Mouse (Mus musculus) forebrain, postnatal 0 days (tissue): Measurements from ENCODE around the gene Macrod1. TPM values are rescaled to one million over a fixed set of nuclear protein-coding genes. Genes with fewer than 3 reads are reported as not detected.

Experiments used
- ATAC-seq: fragments of 200-750 bp; cut with Nextera tagmentation; 2 replicates; pipeline ENCODE4 v1.8.0; 2017; ENCODE audit warnings: mild to moderate bottlenecking, moderate library complexity
- DNase-seq: peaks from one replicate; pipeline ENCODE4 v3.0.0-alpha.2; 2015
- H3K27ac ChIP-seq: fragments of 300-500 bp; sonication (generic); 2 replicates; pipeline ENCODE4 v1.5.1; 2014; ENCODE audit warnings: low read depth, mild to moderate bottlenecking, antibody characterized with exemption, low read length, moderate library complexity, mixed read lengths
- H3K27me3 ChIP-seq: fragments of 300-500 bp; sonication (generic); 2 replicates; pipeline ENCODE4 v1.6.1; 2014; ENCODE audit warnings: mild to moderate bottlenecking, low read length, mixed read lengths; ENCODE audit not compliant: insufficient read depth
- H3K36me3 ChIP-seq: fragments of 300-500 bp; sonication (generic); 2 replicates; pipeline ENCODE4 v1.6.1; 2014; ENCODE audit warnings: mild to moderate bottlenecking, moderate library complexity; ENCODE audit not compliant: insufficient read depth
- H3K4me1 ChIP-seq: fragments of 300-500 bp; sonication (generic); 2 replicates; pipeline ENCODE4 v1.6.1; 2014; ENCODE audit warnings: antibody characterized with exemption; ENCODE audit not compliant: insufficient read depth
- H3K4me2 ChIP-seq: fragments of 300-500 bp; sonication (generic); 2 replicates; pipeline ENCODE4 v1.6.1; 2014; ENCODE audit warnings: low read depth, mild to moderate bottlenecking, moderate library complexity
- H3K4me3 ChIP-seq: fragments of 300-500 bp; sonication (generic); 2 replicates; pipeline ENCODE4 v1.5.1; 2014; ENCODE audit warnings: low read depth, low read length, mixed read lengths
- H3K9ac ChIP-seq: fragments of 300-500 bp; sonication (generic); 2 replicates; pipeline ENCODE4 v1.6.1; 2014; ENCODE audit warnings: mild to moderate bottlenecking
- H3K9me3 ChIP-seq: fragments of 300-500 bp; sonication (generic); 2 replicates; pipeline ENCODE4 v1.6.1; 2016; ENCODE audit warnings: low read length
- CTCF ChIP-seq: sonication (generic); IDR thresholded peaks from 2 replicates; pipeline ENCODE4 v1.5.1; 2016; ENCODE audit warnings: antibody characterized with exemption, control low read depth, low read depth
- WGBS: fragments of 180-500 bp; shearing (Covaris S2); extraction: QIAGEN DNeasy Blood & Tissue Kit; methylation state at CpG from one replicate; pipeline ENCODE4 v1.1.7; 2014; 5-methylcytosine and 5-hydroxymethylcytosine counted together
- polyA plus RNA-seq: library from polyadenylated mRNA; unstranded; fragments of >200 nt; fragmentation: Nextera tagmentation; extraction: Ambion mirVana; gene quantifications from 2 replicates; pipeline ENCODE4 v1.2.1, GENCODE M21; 2015
- total RNA-seq: library from RNA; depleted of rRNA; stranded (reverse); fragments of >200 nt; gene quantifications from 2 replicates; pipeline ENCODE4 v1.2.3, GENCODE M21; 2014

The Macrod1 gene
- total and polyA plus RNA-seq, 2 experiments from 2014 or later = 8.0 to 8.1 TPM

- Histone ChIP-seq H3K9ac (no peak overlapping the region), H3K27ac (no peak overlapping the region)
- WGBS = 91% methylated on average over 11 of the region's 11 CpGs
Measured at GRCm38 (mm10) chr19:7018546-7018945, 38.1 kb upstream of the Macrod1 start.

GRCm38 (mm10) chr19:7019191-7019590 is 37.4 kb upstream of the Macrod1 start, which contains the start of gene Fermt3:
TSS of gene Fermt3 (minus strand) at chr19:7019469.
- Histone ChIP-seq H3K9me3 (no peaks in the 10 kb centered on the region), H3K9ac (no peak within 1 kb of the TSS), H3K27ac (no peak within 1 kb of the TSS), H3K36me3 (peaks cover 53% of the 10 kb centered on the region), H3K27me3 (no peaks in the 10 kb centered on the region), H3K4me2 (no peak within 1 kb of the TSS), H3K4me1 (no peaks in the 10 kb centered on the region), H3K4me3 (no peak within 1 kb of the TSS)
- WGBS = 86% methylated on average over 5 of the region's 5 CpGs
- no peak for ATAC-seq
- no peak for DNase-seq
- TF ChIP-seq CTCF = no peak

More at GRCm38 (mm10) chr19:7018546-7018945, 38.1 kb upstream of the Macrod1 start:
- no peak overlapping the region for H3K4me3 ChIP-seq
- no peaks in the 10 kb centered on the region for H3K9me3 ChIP-seq
- H3K36me3 ChIP-seq = peaks cover 49% of the 10 kb centered on the region
- no peak for DNase-seq
- no peaks in the 10 kb centered on the region for H3K27me3 ChIP-seq
- no peaks in the 10 kb centered on the region for H3K4me1 ChIP-seq
- no peak overlapping the region for H3K4me2 ChIP-seq
- TF ChIP-seq CTCF = no peak
- ATAC-seq = no peak

- Histone ChIP-seq H3K4me2 (no peak overlapping the region), H3K36me3 (peaks cover 64% of the 10 kb centered on the region), H3K9ac (no peak overlapping the region), H3K4me1 (no peaks in the 10 kb centered on the region), H3K27ac (no peak overlapping the region), H3K9me3 (no peaks in the 10 kb centered on the region), H3K4me3 (no peak overlapping the region), H3K27me3 (no peaks in the 10 kb centered on the region)
- TF ChIP-seq CTCF = peak; percentile 77
- peak; percentile 54 for ATAC-seq
- 47% methylated on average over 3 of the region's 3 CpGs for WGBS
- peak; percentile 56 for DNase-seq
Measured at GRCm38 (mm10) chr19:7020224-7020641, 36.4 kb upstream of the Macrod1 start.

GRCm38 (mm10) chr19:7029531-7029930 is 27.1 kb upstream of the Macrod1 start:
- no peak overlapping the region for H3K4me3 ChIP-seq
- DNase-seq = no peak
- WGBS = 95% methylated on average over 5 of the region's 5 CpGs
- no peak for TF ChIP-seq CTCF
- H3K4me1 ChIP-seq = no peaks in the 10 kb centered on the region
- no peaks in the 10 kb centered on the region for H3K9me3 ChIP-seq
- H3K4me2 ChIP-seq = no peak overlapping the region
- no peak overlapping the region for H3K9ac ChIP-seq
- ATAC-seq = no peak
- H3K27ac ChIP-seq = no peak overlapping the region
- H3K27me3 ChIP-seq = no peaks in the 10 kb centered on the region
- H3K36me3 ChIP-seq = peaks cover 85% of the 10 kb centered on the region

GRCm38 (mm10) chr19:7034006-7034405 is 22.6 kb upstream of the Macrod1 start:
- ATAC-seq (no peak), DNase-seq (no peak)
- Histone ChIP-seq H3K4me3 (no peak overlapping the region), H3K4me2 (no peak overlapping the region), H3K27me3 (no peaks in the 10 kb centered on the region), H3K27ac (no peak overlapping the region), H3K9me3 (no peaks in the 10 kb centered on the region), H3K4me1 (peaks cover 7% of the 10 kb centered on the region; the same call in 1 of the 2 replicates), H3K9ac (no peak overlapping the region), H3K36me3 (peaks cover 51% of the 10 kb centered on the region)
- WGBS = 89% methylated on average over 5 of the region's 5 CpGs
- no peak for TF ChIP-seq CTCF

- Histone ChIP-seq H3K9ac (peak overlapping the region; percentile 86), H3K4me2 (peak overlapping the region; percentile 70), H3K9me3 (no peaks in the 10 kb centered on the region), H3K4me1 (peaks cover 8% of the 10 kb centered on the region; the same call in 1 of the 2 replicates), H3K27me3 (no peaks in the 10 kb centered on the region), H3K36me3 (peaks cover 4% of the 10 kb centered on the region), H3K4me3 (peak overlapping the region; percentile 88), H3K27ac (peak overlapping the region; percentile 94)
- TF ChIP-seq CTCF = no peak
- ATAC-seq = peak; percentile 2
- under 1% methylated on average over 34 of the region's 35 CpGs for WGBS
- DNase-seq = peak; percentile 65
Measured at GRCm38 (mm10) chr19:7039088-7039720, 17.4 kb upstream of the Macrod1 start.

GRCm38 (mm10) chr19:7039841-7040636 is 16.6 kb upstream of the Macrod1 start, which contains the start of gene Stip1:
TSS of gene Stip1 (minus strand) at chr19:7039967.
- DNase-seq = peak; percentile 99
- H3K4me2 ChIP-seq = peak within 1 kb of the TSS; percentile 70
- peak within 1 kb of the TSS; percentile 88 for H3K4me3 ChIP-seq
- H3K9ac ChIP-seq = peak within 1 kb of the TSS; percentile 86
- TF ChIP-seq CTCF = peak; percentile 65
- H3K27ac ChIP-seq = peak within 1 kb of the TSS; percentile 94
- no peaks in the 10 kb centered on the region for H3K27me3 ChIP-seq
- H3K9me3 ChIP-seq = no peaks in the 10 kb centered on the region
- under 1% methylated on average over 47 of the region's 49 CpGs for WGBS
- no peaks in the 10 kb centered on the region; the same call in 1 of the 2 replicates for H3K36me3 ChIP-seq
- peak; percentile 98 for ATAC-seq
- peaks cover 8% of the 10 kb centered on the region; the same call in 1 of the 2 replicates for H3K4me1 ChIP-seq
